Mouse (Mus musculus): Measurements from ENCODE around the gene Foxf1. TPM values are rescaled to one million over a fixed set of nuclear protein-coding genes. Genes with fewer than 3 reads are reported as not detected.

Gene Foxf1
- polyA plus RNA-seq, 1 experiment: 1.7 TPM

DNA sequence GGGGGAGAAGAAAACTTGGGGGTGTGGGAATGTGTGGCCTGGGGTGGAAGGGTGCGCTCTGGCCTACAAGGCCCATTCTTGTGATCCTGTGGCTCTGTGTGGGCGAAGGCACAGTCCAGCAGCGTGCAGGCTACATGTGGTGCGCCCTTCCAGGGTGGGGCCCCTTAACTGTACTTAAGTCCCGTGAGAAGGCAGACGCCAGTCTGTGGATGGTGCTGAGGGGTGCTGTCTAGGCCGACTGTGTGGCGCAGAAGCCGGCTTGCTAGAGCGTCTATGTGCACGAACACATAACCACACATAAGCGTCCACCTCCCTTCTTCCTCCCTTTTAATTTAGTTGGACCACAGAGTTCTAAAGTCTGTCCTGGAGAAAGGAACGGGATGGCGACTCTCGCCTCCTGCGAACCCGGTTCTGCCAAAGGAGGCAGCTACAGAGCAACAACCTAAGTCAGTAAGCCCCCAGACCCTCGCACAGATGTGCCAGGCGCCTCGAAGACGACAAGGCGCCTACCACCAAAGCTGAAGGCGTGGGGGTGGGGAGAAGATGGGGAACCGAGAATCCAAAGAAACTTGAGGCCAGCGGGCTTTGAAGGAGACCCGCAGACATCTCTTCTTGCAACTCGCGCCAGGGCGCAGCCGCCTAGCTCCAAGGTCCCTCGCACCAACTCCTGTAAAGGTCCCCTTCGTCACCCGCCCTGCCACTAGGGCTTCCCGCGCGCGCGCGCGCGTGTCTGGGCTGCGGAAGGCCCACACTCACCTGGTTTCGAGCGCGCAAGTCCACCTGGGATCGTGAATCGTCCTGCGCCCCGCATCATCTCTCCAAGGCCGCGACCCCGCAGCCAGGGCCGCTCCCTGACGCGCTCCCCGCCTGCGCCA lies 1.7 kb upstream of the Foxf1 start:
- no peak for DNase-seq (ENCODE audit: low read depth)

DNA sequence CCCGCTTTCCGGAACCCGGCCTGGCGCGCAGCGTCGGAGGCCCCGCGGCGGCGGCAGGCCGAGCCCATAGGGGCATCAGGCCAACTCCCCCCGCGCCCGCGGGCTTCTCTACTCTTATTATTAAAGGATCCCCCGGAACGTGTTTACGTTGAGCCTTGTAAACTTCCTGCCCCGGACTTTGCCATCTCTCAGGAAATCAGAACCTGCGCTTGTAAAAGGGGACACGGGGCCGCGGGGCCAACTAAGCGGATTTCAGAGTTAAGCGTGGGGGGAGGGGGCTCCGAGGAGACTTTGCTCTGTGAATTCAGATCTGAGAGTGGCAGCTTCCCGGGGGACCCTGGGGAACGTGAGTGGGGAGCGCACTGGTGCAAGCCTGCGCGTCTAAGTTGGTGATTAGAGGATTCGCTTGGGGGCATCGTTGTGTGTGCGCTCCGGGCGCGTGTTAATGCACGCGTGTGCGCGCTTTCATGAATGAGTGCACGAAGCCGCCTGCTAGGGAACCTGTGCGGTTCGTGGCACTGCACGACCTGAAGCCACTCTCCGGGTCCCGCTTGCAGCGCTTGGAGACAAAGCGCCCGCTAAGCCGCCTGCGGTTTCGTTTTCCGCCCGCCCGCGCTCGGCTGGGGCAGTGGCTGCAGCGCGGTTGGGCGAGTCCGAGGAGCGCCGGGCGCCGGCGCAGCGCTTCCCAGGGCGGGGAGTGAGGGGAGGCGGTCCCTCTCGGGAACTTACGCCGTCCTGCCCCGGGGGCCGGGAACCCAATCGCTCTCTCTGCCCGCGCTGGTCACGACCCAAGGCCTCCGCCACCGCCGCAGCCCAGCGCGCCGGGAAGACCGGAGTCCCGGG lies 872 bp upstream of the Foxf1 start:
- no peak for DNase-seq (ENCODE audit: low read depth)

DNA sequence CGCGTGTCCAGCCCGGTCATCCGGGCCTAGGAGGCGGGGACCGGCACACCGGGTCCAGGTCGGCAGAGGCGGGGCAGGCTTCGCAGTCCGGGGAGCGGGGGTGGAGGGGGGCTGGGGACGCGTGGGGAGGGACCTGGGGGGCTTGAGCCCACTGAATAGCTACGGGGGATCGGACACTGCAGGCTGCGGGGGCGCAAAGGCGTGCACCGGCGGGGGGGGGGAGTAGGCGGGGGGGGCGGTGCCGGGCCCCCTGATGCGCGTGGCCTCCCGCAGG lies 313 bp upstream of the Foxf1 start:
- DNase-seq (ENCODE audit: low read depth): no peak

DNA sequence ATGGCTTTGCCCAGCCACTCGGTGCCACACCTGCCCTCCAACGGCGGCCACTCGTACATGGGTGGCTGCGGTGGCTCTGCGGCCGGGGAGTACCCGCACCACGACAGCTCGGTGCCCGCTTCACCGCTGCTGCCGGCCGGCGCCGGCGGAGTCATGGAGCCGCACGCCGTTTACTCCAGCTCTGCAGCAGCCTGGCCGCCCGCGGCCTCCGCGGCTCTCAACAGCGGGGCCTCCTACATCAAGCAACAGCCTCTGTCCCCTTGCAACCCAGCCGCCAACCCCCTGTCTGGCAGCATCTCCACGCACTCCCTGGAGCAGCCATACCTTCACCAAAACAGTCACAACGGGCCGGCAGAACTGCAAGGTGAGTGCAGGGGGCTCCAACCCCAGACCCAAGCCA lies 825 bp downstream of the Foxf1 start:
- no peak for DNase-seq (ENCODE audit: low read depth)

DNA sequence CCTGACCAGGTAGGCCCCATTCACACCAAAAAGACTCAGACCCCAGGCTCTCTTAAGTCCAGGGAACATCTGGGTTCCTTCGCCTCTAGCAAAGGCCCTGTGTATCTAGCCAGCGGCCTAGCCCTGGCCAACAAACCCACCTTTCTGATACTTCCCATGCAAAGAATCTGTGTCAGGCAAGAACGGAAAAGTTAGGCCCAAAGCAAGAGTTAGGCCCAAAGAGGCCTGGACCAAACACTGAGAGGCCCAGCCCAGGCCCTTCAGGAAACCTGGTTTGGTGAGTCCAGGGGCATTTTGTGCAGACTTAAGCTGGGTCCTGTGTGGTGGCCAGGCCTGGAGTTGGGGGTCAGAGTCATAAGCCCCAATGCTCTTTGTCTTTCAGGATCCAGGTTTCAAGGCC lies 1.4 kb downstream of the Foxf1 start:
- DNase-seq (ENCODE audit: low read depth): no peak

DNA sequence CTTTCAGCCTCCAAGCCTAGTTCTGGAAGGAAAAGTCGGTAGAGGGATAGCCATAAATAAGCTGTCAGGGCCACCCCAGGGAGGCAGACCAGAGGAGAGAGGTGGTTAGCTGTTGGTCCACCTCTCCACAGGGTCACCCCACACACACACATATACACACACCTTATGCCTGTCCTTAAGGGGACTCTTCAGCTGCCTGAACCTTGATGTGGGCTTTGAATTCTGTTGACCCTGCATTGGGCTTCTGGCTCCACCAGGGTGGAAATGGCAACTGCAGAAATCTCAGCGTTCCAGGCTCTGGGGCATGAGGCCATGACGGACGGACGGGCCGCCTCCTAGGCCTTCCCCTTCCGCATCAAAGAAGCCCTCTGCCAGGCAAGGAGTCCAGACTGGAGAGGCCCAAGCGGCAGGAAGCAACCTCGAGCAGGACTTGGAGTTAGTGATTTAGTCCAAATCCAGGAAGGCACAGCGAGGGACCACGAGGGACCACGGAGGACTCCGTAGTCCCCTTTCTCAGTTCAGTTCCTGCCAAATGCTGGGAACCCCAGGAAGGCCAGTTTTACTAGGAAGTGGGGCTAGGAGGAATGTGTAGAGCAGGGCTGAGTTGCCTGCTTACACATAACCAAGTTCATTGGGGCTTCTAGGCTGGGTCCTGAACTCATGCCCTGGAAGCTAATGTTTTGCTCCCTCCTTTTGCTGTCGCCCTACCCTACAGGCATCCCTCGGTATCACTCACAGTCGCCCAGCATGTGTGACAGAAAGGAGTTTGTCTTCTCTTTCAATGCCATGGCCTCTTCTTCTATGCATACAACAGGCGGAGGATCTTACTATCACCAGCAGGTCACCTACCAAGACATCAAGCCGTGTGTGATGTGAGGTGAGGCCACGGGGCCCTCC lies 2.1 kb downstream of the Foxf1 start:
- no peak for DNase-seq (ENCODE audit: low read depth)

DNA sequence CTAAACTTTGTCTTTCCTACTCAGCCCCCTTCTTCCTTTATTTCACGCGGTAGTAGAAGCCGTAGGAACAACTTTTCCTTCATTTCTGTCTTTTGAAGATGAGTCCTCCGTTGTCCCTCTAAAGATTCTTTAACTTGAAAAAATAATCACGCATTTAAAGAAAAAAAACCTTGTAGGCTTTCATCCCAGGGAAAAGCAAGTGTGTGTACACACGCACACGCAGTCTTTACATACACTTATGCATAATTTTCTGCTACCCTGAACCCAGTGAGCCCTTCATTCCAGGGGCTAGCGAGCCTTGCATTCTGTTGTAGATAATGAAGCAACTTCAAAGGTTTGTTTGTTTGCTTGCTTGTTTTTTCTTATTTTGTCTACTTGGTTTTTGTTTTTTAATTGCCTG lies 4.1 kb downstream of the Foxf1 start:
- no peak for DNase-seq (ENCODE audit: low read depth)

DNA sequence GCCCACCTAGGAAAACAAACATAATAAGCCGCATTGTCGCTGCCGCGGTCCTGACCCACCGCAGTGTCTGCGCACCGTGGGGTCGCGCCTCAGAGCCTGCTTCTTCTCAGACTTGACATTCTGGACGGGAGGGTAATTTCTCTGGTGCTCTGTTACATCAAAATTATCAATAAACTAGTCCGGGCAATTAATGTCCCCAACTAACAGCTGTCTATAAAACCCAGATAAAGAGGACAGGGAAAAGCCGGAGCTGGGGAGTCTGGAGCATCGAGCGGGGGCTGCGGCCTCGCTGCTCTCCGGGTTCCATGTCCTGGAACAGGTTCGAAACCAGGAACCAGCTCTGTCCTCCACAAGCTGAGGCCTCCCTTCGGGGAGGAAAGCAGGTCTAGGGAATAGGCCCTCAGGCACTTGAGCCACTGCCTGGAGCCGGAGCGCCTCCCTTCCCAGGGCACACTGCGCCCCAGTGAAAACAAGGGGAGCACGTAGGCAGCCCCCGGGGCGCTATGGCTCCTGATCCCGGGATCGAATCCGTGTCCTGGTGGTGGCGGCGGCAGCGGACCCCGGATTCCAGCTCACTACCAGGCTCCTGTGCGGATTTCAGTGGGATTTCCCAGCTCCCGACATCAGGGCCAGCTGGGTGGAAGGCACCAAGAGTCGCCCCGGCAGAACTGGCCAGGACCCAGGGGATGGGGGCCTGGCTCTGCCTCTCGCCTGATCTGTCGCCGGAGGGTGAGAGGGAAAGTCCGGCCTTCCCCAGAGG lies 4.9 kb downstream of the Foxf1 start:
- DNase-seq (ENCODE audit: low read depth): no peak

DNA sequence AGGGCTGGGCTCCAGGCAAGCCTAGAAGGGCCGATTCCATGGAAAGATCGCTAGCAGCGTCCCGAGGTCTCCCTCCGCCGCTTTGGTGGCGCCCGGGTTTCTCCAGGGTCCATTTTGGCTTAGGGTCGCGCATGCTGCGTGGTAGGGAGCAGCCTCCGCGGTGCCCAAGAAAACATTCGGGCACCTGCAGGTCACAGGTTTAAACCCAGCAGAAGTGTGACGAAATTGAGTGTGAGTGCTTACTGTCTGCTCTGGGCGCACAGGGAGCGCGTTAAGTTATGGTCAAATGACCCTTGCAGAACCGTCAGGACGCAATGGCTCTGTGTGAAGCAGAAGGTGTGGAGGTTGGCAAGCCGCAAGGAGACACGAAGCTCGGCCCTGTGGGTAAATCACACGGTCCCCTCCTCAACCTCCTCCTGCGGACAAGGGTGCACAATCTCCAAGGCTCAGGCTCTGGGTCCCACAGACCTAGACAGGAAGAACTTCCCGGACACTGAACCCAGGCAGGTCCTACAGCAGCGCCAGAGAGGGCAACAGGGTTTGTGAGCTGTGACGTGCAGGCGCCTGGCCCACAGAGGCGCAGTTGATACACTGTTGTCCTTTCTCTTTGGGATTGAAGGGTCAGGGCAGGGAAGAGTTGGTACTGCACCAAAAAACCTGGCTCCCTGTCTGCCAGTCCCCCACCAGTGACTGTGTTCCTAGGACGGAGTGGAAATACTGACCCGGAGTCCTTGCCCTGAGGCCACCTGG lies 5.6 kb downstream of the Foxf1 start:
- no peak for DNase-seq (ENCODE audit: low read depth)

DNA sequence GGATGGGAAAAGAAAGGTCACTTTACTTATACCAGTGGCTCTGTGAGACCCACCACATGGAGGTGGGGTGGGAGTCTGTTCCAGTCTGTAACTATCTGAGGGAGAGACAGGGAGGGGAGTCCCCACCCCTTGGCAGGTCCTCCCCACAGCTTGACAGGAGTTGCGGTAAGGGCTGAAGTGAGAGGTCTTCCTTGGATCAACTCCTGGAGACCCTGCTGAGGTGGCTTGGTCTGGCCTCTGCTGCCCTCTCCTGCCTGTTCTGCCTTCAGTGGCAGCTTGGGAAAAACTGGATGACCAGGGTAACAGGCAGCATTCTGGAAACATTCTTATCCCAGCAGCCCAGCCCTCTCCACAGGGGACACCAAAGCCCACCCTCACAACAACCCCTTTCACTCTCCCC lies 6.5 kb downstream of the Foxf1 start:
- no peak for DNase-seq (ENCODE audit: low read depth)

DNA sequence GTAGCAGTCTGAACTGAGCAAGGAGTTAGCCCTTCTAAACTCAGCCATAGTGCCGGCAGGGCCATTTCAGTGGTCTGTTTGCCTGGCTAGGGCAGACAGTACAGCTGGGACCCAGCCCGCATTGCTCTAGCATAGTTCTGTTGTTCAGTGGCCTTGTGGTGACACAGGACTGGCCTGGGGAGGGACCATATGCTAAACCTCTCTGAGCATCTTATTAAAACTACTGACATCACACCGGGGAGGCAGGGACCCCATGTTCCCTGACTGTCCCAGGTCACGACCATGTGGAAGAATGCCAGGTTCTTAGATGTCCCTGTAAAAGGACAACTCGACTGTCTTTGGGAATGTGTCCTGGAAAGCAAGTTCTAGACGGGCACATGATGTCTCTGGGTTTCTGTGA lies 8.0 kb downstream of the Foxf1 start:
- DNase-seq (ENCODE audit: low read depth): no peak

DNA sequence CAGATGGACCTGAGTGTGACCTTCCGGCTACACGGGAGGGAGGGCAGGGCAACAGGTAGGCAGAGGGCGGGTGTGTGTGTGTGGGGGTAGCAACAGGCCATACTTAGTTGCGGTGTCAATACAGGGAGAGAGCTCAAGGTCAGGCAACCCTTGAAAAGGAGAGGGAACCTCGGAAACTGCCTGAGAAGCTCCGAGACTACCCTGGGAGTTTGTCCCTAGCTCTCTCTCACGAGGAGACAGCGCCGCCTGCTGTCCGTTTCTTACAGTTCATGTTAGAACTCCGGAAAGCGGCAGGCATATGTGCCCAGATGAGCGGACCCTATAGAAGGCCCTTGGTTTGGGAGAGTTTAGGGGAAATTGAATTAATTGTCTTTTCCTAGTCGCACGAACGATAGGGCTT lies 8.4 kb downstream of the Foxf1 start:
- DNase-seq (ENCODE audit: low read depth): no peak

DNA sequence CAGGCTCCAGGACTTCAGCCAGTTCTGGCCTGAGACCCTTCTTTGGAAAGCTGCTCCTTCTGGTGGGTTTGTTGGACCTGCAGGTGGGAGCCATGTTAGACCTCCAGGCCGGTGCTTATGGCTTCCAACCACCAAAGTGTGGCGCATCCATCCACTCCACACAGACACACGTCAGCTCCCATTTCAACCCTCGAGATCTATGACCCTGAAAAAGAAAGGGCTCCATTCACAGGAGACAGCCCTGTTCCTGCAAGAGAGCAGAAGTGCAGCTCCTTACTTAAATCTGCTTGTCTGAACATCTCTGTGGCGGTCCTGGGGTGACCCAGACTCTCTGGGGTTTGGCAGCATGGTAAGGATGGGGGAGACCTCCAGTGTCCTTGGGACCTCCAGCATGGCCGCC lies 9.3 kb downstream of the Foxf1 start:
- no peak for DNase-seq (ENCODE audit: low read depth)

DNA sequence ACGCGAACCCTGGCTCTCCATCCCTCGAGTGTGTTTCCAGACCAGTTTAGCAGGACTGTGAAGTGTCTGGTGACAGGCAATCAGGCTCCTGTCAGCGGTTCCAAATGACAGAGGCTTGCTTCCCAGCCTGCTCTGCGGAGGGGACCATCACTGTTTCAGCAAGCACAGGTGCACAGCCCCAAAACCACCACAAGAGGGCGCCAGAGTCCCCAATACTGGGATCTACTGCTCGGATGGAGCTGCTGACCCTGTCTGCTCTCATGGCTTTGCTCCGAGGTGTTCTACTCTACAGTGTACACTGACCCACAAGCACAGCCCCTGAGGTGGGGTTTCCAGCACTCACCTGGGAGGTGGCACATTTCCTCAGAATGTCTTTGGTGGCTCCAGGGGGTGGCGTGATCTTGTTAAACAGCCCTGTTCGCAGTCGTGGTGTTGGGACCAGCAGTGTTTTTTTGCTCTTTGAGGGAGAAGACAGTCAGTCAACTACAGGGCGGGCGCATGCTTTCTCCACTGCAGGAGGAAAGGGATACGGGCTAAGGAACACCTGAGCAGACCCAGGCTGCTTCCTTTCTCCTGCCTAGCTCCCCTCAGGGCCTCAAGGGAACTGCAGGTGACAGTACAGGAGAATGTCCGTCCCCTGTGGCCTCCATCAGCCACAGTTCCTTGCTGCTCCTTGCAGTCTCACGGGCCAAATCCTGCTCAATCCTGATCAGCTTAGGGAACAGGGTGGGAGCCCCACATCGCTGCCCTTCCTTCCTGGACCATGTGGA lies 20.0 kb downstream of the Foxf1 start:
- DNase-seq (ENCODE audit: low read depth): no peak

DNA sequence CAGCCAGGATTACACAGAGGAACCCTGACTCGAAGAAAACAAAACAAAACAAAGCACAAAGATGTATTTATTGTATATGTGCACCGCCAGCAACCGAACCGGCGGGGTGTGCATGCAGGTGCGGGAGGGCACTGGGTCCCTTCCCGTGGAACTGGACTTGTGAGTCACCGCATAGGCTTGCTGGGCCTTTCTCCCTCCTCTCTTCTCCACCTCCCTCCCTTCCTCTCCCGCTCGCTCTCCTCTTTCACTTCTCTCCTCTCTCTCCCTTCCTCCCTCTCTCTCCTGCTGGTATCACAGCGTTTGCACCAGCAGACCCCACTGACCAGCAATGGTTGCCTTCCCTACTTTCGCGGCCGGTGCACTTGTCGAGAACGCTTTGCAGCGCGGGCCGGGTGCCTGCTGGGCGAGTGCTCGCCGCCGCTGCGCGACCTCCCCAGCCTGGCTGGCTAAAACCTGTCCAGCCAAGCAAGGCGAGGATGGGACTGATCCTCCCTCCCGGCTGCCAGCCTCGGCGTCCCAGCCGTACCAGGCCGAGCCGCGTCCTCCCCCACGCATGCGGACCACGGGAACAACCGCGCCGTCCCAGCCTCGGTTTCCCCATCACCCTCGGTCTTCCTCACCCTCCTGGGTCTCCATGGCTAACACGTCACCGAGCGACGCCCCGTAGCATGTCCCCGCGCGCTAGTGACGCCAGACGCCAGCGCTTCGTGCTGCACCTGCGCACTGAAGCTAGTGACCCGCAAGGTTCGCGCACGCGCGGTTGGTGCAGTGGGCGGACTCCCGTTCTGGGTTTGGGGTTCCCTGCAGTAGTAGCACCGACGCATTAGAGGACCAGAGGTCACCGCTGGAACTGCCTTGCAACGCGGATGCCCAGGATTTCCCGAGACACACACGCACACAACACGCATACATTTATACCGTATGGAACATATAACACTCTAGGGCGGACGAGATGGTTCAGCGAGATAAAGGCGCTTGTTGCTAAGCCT lies 23.8 kb downstream of the Foxf1 start, which contains the start of gene Mthfsd:
Gene Mthfsd (minus strand): TSS at position 725 of the 989 bp plus-strand sequence.
- DNase-seq (ENCODE audit: low read depth): peak; percentile 66

DNA sequence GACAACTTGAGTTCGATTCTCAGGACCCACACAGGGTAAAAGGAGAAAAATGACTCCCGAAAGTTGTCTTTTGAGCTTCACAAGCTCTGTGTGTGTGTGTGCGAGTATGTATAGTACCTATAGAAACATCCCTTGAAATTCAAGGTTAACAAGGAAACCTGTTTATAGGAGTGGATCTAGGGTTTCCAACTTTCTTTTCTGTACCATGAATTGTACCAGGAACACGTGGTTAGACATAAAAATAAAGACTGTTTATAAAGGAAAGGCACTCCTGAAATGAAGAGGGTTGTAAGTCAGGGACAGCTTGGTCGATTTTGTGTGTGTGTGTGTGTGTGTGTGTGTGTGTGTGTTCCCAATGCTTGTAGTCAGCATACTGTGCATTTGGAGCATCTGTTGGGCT lies 24.5 kb downstream of the Foxf1 start:
- no peak for DNase-seq (ENCODE audit: low read depth)

DNA sequence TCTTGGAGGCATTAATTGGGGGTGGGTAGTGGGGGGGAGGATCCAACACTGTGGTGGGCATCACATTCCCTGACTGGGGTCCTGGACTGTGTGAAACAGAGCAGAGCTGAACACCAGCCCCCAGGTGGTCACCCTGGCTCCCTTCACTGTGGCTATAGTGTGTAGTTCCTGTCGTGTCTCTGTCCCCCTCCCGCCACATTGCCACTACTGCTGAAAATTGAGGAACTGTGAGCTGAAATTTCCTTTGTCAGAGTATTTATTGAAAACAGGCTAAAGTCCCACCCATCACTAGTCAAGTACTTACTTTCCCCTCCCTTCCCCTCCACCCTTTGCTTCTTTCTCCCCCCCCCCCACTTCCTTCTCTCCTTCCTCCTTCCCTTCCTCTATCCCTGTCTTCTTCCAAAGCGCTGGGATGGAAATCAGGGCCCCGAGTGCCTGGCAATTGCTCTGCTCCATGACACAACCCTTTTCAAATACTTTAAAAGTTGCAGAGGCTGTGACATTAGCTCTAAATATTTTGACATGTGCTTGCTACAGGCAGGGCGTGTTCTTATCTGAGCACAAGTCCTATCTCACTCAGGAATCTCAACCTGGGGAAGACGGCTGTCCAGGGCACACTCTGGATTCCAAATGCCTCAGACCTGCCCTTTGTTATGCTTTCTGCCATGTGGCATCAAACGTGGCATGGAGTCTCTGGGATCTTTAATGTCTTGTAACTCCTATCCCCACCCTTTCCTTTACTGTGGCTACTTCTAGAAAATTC lies 27.1 kb downstream of the Foxf1 start:
- DNase-seq (ENCODE audit: low read depth): no peak

DNA sequence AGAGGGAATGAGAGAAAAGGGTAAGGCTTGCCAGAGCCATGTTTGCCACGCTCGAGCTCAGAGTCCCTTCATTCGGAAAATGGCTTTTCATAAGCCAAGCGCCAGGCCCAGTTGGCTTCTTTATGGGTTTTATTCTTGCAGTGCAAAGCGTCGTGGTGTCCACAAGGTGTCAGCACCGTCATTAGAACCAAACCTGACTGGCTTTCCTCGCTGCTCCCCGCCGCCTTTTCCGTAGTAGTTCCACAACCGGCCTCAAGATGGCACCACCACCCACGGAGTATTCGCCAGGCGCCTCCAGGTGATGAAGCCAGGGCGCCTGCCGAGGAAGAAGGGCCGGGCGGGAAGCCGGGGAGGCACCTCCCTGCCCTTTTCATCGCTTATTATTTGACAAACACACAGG lies 29.1 kb downstream of the Foxf1 start:
- peak; percentile 31 for DNase-seq (ENCODE audit: low read depth)
